Mouse (Mus musculus) small intestine, adult 2 months (tissue): ENCODE measurements around the gene Bola1. TPM values are rescaled to one million over a fixed set of nuclear protein-coding genes. Genes with fewer than 3 reads are reported as not detected.
"Not testable (repeated sequence)": the region's sequence is repeated elsewhere in the genome, so short reads cannot be mapped to it uniquely, and the experiment has no call there.

Experiments used
- H3K27ac ChIP-seq: fragments of 200-500 bp; 2 replicates; pipeline ENCODE4 v1.5.1; 2012; ENCODE audit warnings: low read depth, low read length, control low read depth, inconsistent platforms; ENCODE audit not compliant: insufficient read depth
- H3K27me3 ChIP-seq: fragments of 200-500 bp; 2 replicates; pipeline ENCODE4 v1.6.1; 2012; ENCODE audit warnings: mild to moderate bottlenecking, moderate library complexity, low read length, inconsistent platforms; ENCODE audit not compliant: control insufficient read depth, insufficient read depth
- H3K36me3 ChIP-seq: fragments of 200-500 bp; 2 replicates; pipeline ENCODE4 v1.6.1; 2012; ENCODE audit warnings: mild to moderate bottlenecking, low read length, control low read depth, inconsistent platforms; ENCODE audit not compliant: control insufficient read depth, insufficient read depth
- H3K4me1 ChIP-seq: fragments of 200-500 bp; 2 replicates; pipeline ENCODE4 v1.6.1; 2012; ENCODE audit warnings: low read length, inconsistent platforms, mixed read lengths; ENCODE audit not compliant: control insufficient read depth, insufficient read depth, insufficient read length
- H3K4me3 ChIP-seq: fragments of 200-500 bp; 2 replicates; pipeline ENCODE4 v1.5.1; 2012; ENCODE audit warnings: low read depth, mild to moderate bottlenecking, control low read depth, inconsistent platforms, low read length, moderate library complexity
- CTCF ChIP-seq: fragments of 200-500 bp; IDR thresholded peaks from 2 replicates; pipeline ENCODE4 v1.5.1; 2012; ENCODE audit warnings: low read depth, mild to moderate bottlenecking, control low read depth, inconsistent platforms, low read length, moderate library complexity, mixed read lengths; ENCODE audit not compliant: insufficient replicate concordance, insufficient read length; ENCODE audit errors: extremely low read depth
- POLR2A ChIP-seq: fragments of 200-500 bp; IDR thresholded peaks from 2 replicates; pipeline ENCODE4 v1.6.1; 2012; ENCODE audit warnings: low read depth, mild to moderate bottlenecking, control low read depth, inconsistent platforms, low read length, moderate library complexity
- WGBS: fragments of 180-500 bp; shearing (Covaris S2); methylation state at CpG from one replicate; pipeline ENCODE4 v1.1.7; 2018; 5-methylcytosine and 5-hydroxymethylcytosine counted together
- polyA plus RNA-seq: library from polyadenylated mRNA; depleted of rRNA; stranded (reverse); fragments of >200 nt; gene quantifications from 2 replicates; pipeline ENCODE4 v1.2.3, GENCODE M21; 2012

Gene Bola1
- polyA plus RNA-seq, 1 experiment: 66.0 TPM

GRCm38 (mm10) chr3:96254683-96255355, 35.3 kb upstream of the Bola1 start:
- Histone ChIP-seq H3K27me3 (no peaks in the 10 kb centered on the region), H3K4me1 (peaks cover 6% of the 10 kb centered on the region; the same call in 1 of the 2 replicates), H3K36me3 (no peaks in the 10 kb centered on the region), H3K4me3 (no peak overlapping the region), H3K27ac (no peak overlapping the region)
- TF ChIP-seq CTCF (no peak), POLR2A (no peak)
- WGBS: 87% methylated on average over 10 of the region's 10 CpGs

- Histone ChIP-seq H3K36me3 (no peaks in the 10 kb centered on the region), H3K4me3 (no peak overlapping the region), H3K27me3 (no peaks in the 10 kb centered on the region), H3K27ac (no peak overlapping the region), H3K4me1 (peaks cover 3% of the 10 kb centered on the region; the same call in 1 of the 2 replicates)
- WGBS: 74% methylated on average over 3 of the region's 3 CpGs
- TF ChIP-seq CTCF (no peak), POLR2A (no peak)
Observed at GRCm38 (mm10) chr3:96251787-96252186, 32.3 kb upstream of the Bola1 start.

DNA sequence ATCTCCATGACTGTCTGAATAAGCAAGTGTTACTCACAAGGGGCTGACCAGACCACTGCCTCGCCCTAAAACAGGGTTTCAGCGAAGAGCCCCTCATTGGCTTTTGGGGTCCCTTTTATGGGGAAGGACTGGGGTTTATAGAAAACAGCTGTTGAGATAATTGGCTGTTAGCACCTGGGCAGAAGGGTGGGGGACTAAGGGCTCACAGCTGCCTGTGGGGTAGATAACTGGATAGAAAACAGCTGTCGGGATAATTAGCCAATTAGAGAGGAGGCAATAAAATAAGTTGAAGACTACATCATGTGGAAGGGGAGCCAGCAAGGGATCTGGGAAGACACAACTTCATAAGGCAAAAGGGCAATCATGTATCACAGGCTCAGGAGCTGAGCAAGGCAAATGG, 31.4 kb upstream of the Bola1 start:
- Histone ChIP-seq H3K27me3 (no peaks in the 10 kb centered on the region), H3K36me3 (no peaks in the 10 kb centered on the region), H3K27ac (no peak overlapping the region), H3K4me3 (no peak overlapping the region), H3K4me1 (no peaks in the 10 kb centered on the region)
- WGBS: 47% methylated on average over 3 of the region's 3 CpGs
- TF ChIP-seq CTCF (no peak), POLR2A (no peak)

GRCm38 (mm10) chr3:96249034-96249345, 29.5 kb upstream of the Bola1 start:
- Histone ChIP-seq H3K36me3 (no peaks in the 10 kb centered on the region), H3K4me3 (no peak overlapping the region), H3K4me1 (peaks cover 4% of the 10 kb centered on the region; the same call in 1 of the 2 replicates), H3K27ac (no peak overlapping the region), H3K27me3 (no peaks in the 10 kb centered on the region)
- 61% methylated on average over 4 of the region's 4 CpGs for WGBS
- TF ChIP-seq POLR2A: no peak
- no peak for TF ChIP-seq CTCF

- Histone ChIP-seq H3K4me3 (no peak overlapping the region), H3K36me3 (no peaks in the 10 kb centered on the region)
Observed at GRCm38 (mm10) chr3:96248141-96249033, 28.9 kb upstream of the Bola1 start.

GRCm38 (mm10) chr3:96247356-96248140, 28.0 kb upstream of the Bola1 start:
- Histone ChIP-seq H3K27me3 (no peaks in the 10 kb centered on the region), H3K4me3 (peak overlapping the region; percentile 27; the same call in 1 of the 2 replicates), H3K36me3 (no peaks in the 10 kb centered on the region), H3K27ac (no peak overlapping the region), H3K4me1 (peaks cover 6% of the 10 kb centered on the region; the same call in 1 of the 2 replicates)
- 11% methylated on average over 11 of the region's 11 CpGs for WGBS
- TF ChIP-seq CTCF: no peak
- no peak for TF ChIP-seq POLR2A

More at GRCm38 (mm10) chr3:96248141-96249033, 28.9 kb upstream of the Bola1 start:
- 45% methylated on average over 6 of the region's 6 CpGs for WGBS
- peaks cover 6% of the 10 kb centered on the region; the same call in 1 of the 2 replicates for H3K4me1 ChIP-seq
- no peak overlapping the region for H3K27ac ChIP-seq
- H3K27me3 ChIP-seq: no peaks in the 10 kb centered on the region
- TF ChIP-seq CTCF (no peak), POLR2A (no peak)

- H3K36me3 ChIP-seq, H3K4me1 ChIP-seq, H3K27me3 ChIP-seq: not testable (repeated sequence)
- Histone ChIP-seq H3K27ac (peak within 1 kb of the TSS; percentile 89), H3K4me3 (peak within 1 kb of the TSS; percentile 62)
- 0% methylated on average over 4 of the region's 47 CpGs for WGBS
Observed at GRCm38 (mm10) chr3:96246427-96246856, 26.9 kb upstream of the Bola1 start, which contains the start of gene Hist2h3c1. Gene Hist2h3c1 (plus strand): TSS chr3:96246685.

DNA sequence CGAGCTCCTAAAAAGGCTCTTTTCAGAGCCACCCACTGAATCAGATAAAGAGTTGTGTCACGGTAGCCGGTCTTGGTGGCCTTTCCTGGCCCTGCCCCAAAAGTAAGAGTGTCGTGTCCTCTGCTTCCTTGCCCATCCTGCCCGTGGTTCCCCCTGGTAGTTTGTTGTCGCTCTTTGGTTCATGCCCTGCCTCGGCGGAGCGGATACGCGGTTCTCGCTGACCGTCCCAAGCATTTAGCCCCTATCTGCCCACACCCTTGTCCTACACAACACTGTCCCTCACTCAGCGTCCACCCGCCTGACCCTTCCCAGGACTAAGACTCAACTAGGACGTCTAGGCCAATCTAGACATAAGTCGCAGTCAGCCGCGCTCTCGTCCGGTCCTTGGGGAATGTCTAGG, 26.5 kb upstream of the Bola1 start:
- 2% methylated on average over 12 of the region's 21 CpGs for WGBS
- not testable (repeated sequence) for H3K36me3 ChIP-seq, H3K4me1 ChIP-seq, H3K27me3 ChIP-seq
- Histone ChIP-seq H3K27ac (peak overlapping the region; percentile 89), H3K4me3 (peak overlapping the region; percentile 62)
